Mouse (Mus musculus) kidney, adult 18-20 months (tissue): ENCODE measurements around the gene Acot12.

Source experiments
- DNase-seq: peaks from one replicate; pipeline ENCODE4 v3.0.0; 2021

Gene Acot12

DNA sequence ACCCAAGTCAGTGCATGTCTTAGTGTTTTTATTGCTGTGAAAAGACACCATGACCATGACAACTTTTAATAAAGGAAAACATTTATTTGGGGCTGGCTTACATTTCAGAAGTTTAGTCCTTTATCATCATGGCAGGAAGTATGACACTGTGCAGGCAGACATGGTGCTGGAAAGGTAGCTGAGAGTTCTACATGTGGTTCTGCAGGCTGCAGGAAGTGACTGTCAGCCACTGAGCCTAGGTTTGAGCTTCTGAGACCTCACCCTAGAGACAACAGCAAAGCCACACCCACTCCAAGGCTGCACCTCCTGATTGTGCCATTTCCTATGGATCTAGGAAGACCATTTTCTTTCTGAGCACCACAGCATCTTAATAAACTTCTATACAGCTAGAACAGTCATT lies 86.6 kb downstream of the Acot12 start:
- no peak for DNase-seq
